Mouse (Mus musculus) B cell, adult 2 months (primary cell): ENCODE measurements at regions not wholly inside any gene's neighbourhood (a gene's known extent, or its start where the extent isn't known, plus 50 kb on each side); places are given as distances from the start of the nearest gene placed in this dataset.

ENCODE experiments used
- DNase-seq, 2 experiments: peaks; one replicate each; pipeline ENCODE4 v3.0.0; 2022

DNA sequence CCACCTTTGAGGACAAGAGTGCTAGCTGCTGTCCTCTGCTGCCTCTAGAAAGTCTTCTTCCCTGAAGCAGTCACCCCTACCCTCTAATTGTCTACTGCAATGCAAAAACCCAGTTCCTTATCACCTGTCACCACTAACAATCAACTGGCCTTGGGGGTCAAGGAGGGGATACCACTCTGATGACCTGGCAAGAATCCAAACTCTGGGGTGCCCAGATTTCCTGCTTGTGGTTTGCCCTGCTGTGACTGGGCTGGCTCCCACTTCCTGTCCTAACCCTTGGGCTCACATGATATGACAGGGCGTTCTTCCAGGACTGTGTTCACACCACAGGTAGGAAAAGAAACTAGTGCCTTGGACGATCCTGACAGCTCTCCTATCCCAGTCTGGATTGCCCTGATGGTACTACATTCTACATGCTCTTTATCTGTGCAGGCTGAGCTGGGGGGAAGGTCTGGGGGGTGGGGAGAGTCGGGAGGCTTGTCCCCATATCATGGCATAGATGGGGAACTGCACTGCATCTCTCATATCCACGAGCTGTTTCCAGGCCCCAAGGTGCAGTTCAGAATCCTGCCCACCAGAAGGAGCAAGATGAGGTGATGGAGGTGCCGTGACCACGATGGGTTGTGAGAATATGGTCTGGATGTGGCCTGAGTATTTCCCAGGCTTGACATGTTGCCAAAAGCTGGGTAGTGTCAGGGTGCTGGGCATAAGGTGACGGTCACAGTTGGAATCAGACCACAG lies 81.0 kb downstream of the Maf start:
- DNase-seq: no peak

DNA sequence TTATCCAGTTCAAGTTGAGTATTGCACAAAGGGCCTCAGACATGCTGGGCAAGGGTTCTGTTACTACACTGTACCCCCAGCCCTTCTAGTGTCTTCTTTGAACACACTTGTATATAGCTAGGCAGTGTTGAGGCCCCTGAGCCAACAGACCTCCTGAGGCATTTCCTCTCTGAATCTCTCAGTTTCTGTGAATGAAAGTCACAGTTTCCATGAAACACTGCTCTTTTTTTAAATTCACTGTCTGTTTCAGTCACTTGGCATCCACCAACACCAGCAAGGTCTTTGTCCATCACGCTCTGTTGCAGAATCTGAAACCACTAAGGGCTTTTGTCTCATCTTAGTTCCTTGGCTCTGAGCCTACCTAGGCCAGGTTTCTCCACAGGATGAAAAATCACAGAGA lies 82.5 kb downstream of the Maf start:
- DNase-seq: no peak

DNA sequence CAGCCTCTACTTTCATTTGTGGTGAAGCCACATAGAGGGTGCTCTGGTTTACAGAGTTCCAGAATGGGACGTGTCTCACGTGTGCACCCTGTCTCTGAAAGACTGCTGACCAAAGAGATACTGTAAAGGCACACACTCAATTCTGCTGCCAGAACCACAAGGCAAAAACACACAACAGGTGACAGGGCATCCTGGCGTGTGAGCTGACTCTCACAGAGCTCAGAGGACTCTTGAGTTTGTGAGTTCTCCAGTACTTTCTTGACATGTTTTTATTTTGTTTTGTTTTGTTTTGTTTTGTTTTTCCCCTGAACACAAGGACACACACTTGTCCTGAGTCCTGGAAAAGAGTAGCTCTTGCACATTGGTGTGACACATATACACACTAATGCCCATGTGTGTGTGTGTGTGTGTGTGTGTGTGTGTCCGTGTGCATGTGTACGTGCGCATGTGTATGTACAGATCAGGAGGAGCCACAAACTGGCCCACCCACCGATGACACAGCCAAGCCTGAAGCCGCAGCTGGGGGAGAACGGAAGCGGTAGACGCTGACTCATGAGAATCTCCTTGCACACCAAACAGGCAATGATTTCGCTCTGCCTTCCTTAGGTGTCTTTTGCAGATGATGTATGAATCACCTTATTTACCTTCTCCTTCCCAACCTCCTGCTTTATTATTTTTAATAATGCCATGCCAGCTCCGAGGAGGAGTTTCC lies 89.4 kb downstream of the Maf start:
- DNase-seq: no peak

DNA sequence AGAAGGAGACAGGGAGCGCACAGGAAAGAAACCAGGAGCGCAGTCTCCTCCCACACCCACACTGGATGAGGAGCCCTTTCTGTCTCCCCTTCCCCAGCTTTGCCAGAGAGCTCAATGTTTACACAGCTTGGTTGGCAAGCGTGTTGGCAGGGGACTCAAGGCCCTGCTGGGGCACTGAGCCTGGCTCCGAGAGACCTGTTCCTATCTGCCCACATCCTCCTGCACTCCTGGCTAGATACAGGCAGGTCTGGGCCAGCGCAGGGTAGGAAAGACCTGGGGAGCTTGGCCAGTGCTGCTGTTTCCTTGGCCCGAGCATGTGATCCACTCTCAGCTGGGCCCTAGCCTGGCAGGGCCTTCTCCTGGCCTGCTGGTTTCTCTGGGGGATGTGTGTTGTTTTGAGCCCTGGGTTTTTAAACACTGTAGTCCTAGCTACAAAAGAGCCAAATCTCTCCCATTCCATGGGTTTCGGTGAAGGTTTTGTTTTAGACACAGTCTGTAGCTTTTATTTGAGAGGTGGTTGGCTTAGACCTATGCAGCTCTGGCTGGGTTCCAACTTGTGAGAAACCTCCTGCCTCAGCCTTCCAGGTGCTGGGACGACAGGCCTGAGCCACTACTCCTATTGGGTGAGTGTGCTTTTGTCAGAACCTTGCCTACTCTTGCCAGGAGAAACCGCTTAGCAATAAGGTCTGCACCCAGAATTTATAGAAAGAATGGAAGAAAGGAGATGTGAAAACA lies 90.6 kb downstream of the Maf start:
- DNase-seq: no peak

DNA sequence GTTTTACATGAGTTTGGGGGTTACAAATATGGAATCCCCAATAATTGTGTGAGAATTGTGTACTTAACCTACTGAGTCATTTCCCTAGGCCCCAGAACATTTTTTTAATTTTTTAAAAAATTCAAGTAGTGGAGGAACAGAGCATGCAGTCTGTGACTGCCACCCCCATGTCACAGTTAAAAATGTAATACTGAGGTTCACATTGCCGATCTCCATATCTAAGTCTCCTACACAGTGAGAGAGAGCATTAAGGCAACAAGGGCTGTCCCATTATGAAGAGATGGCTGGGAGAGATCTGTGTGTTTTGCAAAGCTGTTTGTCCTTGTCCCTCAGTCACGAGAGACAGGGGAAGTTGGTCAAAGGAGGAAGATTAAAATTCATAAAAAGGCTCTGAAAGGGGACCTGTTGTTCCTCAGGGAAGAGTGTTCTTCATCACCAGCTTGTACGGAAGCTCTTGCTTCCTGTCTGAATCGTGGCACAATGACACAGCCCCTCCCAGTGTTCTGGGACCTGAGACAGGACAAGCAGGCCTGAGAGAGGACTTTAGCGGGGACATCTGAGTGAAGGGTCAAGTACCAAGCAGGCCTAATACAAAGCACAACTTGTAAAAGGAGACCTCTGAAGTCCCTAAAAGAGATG lies 93.5 kb downstream of the Maf start:
- DNase-seq: no peak

DNA sequence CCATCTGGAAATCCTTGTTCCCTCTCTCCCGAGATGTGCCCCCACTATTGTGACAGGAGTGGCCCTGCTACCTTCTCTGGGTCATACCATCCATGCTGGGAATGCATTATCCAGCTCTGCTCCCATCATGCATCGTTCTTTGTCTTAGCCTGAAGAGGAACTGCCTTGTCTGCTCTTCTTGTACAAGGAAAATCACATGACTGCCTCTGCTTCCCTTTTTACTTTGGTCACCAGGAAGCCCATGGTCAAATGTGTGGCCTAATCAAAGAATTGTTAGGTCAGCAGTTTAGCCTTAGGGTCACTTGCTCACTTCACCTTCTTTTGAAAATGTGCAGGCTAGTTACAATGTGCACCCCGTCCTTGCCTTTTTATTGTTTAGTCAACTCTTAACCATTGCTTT lies 95.5 kb downstream of the Maf start:
- DNase-seq: no peak

DNA sequence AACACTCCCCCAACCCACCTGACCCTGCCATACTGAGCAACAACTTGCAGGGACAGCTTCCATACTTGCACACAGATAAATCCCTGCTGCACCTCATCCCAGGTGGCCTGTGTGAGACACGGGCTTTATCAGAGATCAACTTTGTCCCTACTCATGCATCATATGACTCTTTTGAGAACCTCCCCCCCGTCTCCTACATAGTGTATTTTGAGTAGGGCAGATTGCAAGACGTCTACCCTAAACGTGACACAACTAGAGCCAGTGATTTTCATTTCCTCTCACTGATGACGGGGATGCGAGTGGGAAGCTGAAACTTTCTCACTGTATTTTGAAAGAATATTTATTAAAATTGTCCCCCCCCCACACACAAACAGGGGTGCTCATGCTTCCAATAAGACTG lies 107.8 kb downstream of the Maf start:
- no peak for DNase-seq

DNA sequence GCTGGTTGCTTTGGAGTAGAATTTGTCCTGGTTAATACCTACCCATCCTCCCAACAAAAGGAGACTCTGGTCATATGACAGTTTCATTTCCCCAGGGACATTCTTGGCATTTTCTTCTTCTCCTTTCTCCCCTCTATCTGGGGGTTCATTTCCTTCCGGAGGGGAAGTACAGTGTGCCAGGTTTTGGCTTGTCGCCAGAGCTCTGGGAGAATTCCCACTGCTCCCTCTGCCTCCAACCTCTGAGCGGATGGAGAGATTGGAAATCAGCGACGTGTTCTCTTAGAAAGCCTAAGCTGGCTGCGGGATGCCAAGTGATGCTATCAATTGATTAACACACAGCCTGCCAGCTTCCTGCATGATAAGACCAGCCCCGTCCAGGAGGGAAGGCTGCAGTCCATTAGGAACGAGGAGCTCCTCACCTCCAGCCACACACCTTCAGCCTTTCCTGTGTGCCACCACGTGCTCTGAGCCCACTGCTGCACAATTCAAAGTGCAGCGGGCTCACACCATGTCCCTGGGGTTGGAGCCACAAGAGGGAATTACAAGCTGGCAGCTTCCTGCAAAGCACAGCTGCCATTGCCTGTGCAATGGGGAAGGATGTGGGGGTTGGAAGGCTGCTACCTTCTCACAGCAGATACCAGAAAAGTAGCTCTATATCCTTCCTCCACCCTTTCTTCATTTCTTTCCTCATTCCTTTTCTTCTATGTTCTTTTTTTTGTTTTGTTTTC lies 110.2 kb downstream of the Maf start:
- DNase-seq: no peak

DNA sequence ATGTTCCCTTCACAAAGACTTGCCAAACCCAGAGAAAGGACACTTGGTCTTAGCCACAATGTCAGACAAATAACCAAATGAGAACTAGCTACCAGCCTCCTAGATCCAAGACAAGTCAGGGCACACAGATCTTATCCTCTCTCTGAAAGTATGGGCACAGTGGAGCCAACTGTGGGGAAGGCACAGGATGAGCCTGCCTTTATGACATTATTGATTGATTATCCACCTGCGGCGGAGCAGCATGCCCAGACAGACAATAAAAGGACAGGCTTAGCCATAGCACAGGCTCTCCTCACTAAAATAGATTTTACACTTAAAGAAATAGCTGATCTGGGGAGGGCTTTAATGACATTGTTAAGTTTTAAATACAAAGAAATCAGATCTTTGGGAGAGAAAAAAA lies 117.9 kb downstream of the Maf start:
- DNase-seq: no peak

DNA sequence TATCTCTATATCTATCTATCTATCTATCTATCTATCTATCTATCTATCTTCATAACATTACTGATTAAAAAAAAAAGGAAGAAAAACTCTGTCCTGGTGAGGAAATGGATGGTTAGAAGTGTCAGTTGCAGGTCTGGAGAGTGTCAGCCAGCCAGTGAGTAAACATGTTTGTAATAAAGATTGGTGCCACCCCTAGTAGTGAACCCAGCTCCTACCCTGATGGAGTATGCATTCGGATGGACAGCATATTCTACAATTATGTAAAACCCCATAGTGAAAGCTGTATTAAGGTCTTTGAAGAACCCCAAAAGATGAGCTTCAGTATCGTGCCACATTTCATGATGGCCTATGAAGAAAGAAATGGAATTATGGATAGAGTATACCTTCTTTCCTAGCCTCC lies 118.5 kb downstream of the Maf start:
- DNase-seq: no peak

DNA sequence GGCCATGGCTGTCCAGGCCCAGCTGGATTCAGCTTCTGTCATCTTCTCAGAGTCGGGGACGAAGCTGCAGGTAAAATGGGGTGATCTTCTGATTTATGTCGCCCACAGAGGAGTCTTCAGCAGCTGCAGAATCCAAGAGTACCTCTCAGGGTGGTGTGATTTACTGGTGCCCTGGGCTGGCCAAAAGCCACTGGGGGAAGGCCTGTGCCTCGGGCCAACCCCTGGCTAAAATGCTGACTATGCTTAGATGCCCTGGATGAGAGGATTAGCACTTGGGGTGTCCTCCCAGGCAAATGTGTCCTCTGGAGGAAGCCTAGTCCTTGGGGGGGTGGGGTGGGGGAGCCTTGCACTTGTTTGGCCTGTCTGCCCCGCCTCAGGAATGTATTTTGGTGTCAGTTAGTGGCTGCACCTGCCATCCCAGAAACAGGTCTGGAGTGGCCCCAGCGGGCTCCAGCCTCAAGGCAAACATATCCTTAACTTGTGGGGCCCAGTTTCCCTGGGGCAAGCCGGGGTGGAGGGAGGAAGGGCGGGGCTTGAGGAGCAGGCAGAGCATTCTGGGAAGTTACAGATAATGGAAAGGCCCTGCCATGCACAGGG lies 123.2 kb downstream of the Maf start:
- no peak for DNase-seq

DNA sequence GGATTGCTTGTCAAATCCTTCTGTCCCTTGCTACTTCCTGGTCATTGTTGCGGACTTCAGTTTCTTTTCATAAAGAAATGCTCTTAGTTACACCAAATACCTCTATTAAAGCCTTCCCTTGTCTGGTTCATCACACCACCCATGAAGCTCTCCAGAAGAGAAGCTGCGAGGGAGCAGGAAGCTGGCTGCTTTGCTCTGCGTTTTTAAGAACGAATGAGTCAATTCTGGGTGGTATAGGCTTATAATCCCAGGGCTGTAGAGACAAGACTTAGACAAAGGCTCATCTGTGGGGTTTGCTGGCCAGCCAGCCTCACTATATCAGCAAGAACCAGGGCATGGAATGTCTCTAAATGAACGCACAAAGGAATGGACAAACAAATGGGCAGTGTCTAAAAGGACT lies 124.4 kb downstream of the Maf start:
- DNase-seq: no peak

DNA sequence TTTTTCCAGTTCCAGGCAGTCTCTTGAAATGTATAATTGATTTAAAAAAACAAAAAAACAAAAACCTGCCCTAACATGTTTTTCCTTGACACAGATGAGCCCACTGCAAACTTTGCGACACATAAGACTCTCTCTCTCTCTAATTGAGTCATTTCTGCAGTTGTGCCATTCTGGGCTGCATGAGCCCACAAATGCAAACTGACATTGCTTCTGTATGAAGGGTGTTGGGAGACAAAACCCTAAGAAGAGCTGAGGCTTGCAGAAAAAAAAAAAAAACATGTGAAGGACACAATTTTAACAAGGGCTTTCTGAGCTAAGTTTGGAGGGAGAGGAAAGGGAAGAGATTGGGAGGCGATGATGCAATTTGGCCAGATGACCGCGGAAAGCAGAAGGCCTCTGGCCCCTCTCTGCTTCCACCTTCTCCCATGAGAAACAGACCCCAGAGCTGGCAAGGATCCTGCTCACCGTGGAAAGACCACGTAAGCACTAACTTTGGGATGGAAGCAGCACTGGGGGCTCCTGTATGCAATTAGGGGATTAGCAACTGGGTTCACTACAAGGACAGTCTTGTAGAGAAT lies 125.6 kb downstream of the Maf start:
- no peak for DNase-seq

DNA sequence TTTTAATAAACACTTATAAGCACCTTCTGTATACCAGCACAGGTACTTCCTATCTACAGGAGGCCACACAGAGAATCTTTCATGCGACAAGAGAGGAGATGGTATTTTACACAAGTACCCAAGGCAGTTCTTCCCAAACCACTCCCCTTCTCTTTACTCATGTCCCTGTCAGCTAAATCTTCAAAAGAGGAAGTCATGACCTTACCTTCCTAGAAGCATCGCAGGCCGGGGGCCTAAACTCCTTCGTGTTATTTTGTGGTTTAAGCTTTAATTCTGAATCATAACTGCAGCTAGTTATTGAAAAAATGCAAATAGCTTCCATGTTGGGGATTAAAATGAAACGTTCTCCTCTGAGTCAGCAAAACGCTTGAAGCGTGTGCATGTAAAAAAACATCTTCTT lies 139.2 kb downstream of the Maf start:
- peak in 1 of 2 experiments; percentile 13 for DNase-seq

DNA sequence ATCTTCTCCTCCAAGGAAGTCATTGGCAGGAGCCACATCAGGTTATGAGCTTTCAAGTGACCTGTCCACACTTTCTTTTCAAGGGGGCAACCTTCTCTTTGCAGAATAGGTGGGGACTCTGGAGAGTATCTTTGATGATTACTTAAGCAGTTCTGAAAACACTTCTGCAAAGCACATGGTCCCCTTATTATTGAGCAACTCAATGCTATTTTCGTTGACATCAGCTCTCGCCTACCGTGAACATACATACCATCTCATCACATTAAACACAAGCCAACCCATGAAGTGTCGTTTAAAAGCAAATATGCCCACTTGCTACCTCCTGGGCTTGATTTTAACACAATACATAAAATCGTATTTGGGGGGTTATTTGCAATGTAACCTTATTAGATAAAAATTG lies 141.8 kb downstream of the Maf start:
- no peak for DNase-seq

DNA sequence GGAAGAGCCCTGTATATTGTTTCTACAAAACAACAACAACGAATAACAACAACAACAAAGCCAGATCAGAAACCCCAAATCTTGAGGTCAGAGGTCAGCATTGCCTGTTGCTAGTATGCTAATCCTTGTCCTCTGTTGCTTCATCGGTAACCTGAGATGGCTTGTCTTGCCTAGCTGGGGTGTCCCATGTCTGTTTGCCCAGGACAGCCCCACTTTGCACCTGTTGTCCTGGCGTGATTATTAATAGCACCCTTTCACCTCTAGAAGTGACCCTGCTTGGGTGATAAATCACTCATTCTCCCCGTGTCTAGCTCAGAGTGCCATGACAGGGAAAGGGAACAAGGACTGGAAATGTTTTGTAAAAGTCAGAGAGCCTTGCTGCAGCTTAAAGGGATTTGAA lies 145.2 kb downstream of the Maf start:
- DNase-seq: no peak

DNA sequence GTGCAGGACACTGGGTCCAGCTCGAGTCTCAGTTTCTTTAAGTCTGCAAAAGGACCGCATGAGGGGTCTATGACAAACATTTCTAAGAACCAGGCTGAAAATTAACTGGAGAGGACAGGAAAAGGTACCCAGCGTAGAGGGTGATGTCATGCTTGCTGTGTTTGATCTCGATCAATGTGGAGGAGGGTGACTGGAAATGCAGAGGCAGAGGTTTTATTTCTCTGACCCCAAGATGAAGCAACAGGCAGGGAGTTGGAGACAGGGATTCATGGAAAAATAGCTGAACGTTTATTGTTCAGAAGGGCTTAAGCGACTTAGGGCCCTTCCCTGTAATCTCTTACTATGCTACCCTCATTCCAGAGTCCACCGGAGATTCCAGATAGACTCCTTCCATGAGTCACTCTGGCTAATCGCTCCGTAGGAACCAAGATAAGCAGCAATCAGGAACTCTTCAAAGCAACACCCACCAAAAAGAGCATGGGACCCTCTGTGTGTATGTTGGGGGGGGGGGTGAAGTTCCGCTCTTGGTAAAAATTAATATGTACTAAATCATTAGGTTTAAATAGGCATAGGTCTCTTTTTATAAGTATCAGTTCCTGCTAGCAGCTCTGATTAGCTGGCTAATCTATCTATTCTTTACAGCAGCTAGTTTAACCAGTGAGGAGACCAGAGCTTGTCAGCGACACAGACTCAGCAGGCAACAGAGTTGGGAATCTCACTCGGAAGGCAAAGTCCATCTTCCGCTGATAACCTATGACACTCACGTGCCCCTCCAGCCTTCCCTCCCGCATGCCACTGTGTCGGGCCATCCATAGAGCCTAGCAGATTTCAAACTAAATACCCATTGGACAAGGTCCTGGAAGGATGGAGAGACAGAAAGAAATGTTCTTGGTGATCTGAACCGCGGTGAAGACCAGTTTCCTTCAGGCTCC lies 146.3 kb downstream of the Maf start:
- DNase-seq: no peak

DNA sequence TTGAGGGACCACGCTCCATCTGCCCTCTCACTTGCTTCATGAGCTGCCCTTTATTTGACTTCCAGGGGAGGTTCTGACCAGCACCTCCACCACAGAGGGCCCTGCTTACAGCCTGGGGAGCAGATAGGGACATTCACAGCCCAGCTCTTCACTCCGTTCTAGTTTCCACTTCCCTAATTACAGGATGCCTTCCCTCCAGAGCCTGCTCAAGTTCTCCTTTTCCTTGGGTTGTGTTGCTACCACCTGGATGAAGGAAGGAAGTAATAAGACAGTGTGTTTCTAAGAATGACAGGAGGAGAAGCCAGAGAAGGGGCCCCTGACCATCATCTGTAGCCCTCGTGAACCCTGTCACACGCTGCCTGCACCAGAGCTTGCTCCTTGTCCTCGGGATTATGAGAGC lies 152.1 kb downstream of the Maf start:
- DNase-seq: no peak

DNA sequence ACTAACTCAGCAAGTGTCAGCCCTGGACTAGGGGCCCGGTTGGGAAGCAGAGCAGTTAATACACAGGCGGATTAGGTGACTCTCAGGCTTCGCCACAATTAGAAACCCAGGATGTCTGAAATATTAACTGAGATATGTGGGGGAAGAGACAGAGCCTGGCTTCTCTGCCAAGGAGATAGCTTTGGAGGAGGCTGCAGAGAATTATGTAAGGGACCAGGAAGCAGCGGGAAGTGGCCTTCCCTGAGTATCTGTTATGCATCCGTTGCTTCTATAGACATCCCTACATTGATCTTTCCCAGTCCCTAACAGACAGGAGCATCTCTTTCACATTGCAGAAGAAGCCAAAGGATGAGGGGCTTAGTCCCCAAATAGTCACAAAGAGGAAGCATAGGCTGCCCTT lies 153.4 kb downstream of the Maf start:
- DNase-seq: no peak

DNA sequence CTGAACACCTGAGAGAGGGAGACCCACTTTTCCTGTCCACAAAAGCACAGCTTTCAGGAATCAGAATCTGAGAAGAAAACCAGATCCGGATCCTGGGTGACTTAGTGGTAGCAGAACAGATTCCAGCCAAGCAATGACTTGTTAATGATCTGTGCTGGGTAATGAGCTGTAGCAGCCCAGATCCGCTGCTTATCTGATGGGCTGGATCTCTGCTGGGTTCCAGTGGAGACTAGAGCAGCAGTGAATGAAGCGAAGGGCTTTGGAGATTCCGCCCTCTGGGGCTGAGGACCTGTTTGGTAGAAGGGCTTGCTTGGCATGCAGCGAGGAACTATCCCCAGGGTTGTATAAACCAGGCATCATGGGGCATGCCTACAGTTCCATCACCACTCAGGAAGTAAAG lies 156.3 kb downstream of the Maf start:
- DNase-seq: no peak

DNA sequence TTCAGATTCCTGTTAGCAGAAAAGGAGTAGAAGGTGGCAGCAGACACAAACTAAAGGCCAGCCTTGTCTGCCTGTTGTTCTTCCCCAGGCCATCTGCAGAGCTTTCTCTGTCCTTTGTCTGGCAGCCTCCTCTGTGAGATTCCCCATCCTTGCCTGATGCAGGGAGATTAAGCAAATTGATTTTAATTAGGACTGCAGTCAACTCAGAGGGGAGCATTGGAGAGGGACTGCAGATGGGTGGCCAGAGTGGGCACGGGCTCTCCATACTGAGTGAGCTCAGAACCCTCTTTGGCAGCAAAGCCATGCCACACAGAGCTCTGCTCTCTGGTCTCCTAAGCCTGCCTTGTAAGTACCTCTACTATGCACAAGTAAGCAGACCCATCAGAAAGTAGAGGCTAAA lies 158.5 kb downstream of the Maf start:
- DNase-seq: no peak
